Mouse (Mus musculus) CH12.LX (cell line): ENCODE measurements around the gene Itgb7. TPM values are rescaled to one million over a fixed set of nuclear protein-coding genes. Genes with fewer than 3 reads are reported as not detected.

ENCODE experiments used
- DNase-seq: peaks from one replicate; pipeline ENCODE4 v3.0.0-alpha.2; 2013; ENCODE audit errors: extremely low read depth
- H3K27ac ChIP-seq: 2 replicates; pipeline ENCODE4 v1.5.1; 2012; ENCODE audit warnings: low read depth, mild to moderate bottlenecking, control low read depth, moderate library complexity; ENCODE audit not compliant: insufficient read depth
- H3K27me3 ChIP-seq: replicated peaks from 2 replicates; pipeline ENCODE3; 2012; ENCODE audit warnings: inconsistent platforms
- H3K36me3 ChIP-seq, 2 experiments: replicated peaks in 1 of 2; 2 replicates each; pipeline versions ENCODE3 to v1.6.1; 2012; ENCODE audit warnings: inconsistent platforms in 1 of 2, low read length in 1 of 2, mild to moderate bottlenecking in 1 of 2, mixed read lengths in 1 of 2, moderate library complexity in 1 of 2; ENCODE audit not compliant: control insufficient read depth in 1 of 2, insufficient read depth in 1 of 2
- H3K4me1 ChIP-seq, 2 experiments: 2 replicates each; pipeline ENCODE4 v1.6.1; 2012; ENCODE audit warnings: inconsistent platforms in 1 of 2, moderate library complexity in 1 of 2; ENCODE audit not compliant: insufficient read depth in 2 of 2, control insufficient read depth in 1 of 2
- H3K4me2 ChIP-seq: 2 replicates; pipeline ENCODE4 v1.6.1; 2012; ENCODE audit warnings: low read depth, mild to moderate bottlenecking, control low read depth; ENCODE audit not compliant: poor library complexity, insufficient read depth, severe bottlenecking
- H3K4me3 ChIP-seq, 3 experiments: fragments of 150-350 bp in 1 of 3; sonication (generic) in 1 of 3; replicated peaks in 1 of 3; 2 replicates each; pipeline versions ENCODE3 to v1.5.1; 2011 to 2012; ENCODE audit warnings: low read depth in 2 of 3, low read length in 2 of 3, mild to moderate bottlenecking in 2 of 3, moderate library complexity in 2 of 3, control low read depth in 1 of 3, improper control_type of control experiment in 1 of 3, inconsistent platforms in 1 of 3, mixed read lengths in 1 of 3; ENCODE audit not compliant: poor library complexity in 1 of 3
- H3K79me2 ChIP-seq: replicated peaks from 2 replicates; pipeline ENCODE4 v1.6.1; 2012; ENCODE audit warnings: mild to moderate bottlenecking, moderate library complexity; ENCODE audit not compliant: control insufficient read depth, poor library complexity, insufficient read depth, severe bottlenecking; ENCODE audit errors: extremely low read depth
- H3K9ac ChIP-seq: 2 replicates; pipeline ENCODE4 v1.6.1; 2012; ENCODE audit warnings: low read depth, mild to moderate bottlenecking, control low read depth, moderate library complexity; ENCODE audit not compliant: insufficient read depth
- H3K9me3 ChIP-seq: replicated peaks from 2 replicates; pipeline ENCODE3; 2012; ENCODE audit warnings: low read length, inconsistent platforms, mixed read lengths
- BHLHE40 ChIP-seq: IDR thresholded peaks from 2 replicates; pipeline ENCODE4 v1.6.1; 2011; ENCODE audit warnings: mild to moderate bottlenecking, low read depth, low read length, improper control_type of control experiment
- CTCF ChIP-seq, 2 experiments: IDR thresholded peaks in 1 of 2; conservative IDR thresholded peaks in 1 of 2; 2 replicates each; pipeline ENCODE4 v1.5.1; 2011 to 2012; ENCODE audit warnings: low read depth in 2 of 2, low read length in 2 of 2, improper control_type of control experiment in 1 of 2, inconsistent platforms in 1 of 2, mild to moderate bottlenecking in 1 of 2, moderate library complexity in 1 of 2
- E2F4 ChIP-seq: IDR thresholded peaks from 2 replicates; pipeline ENCODE4 v1.6.1; 2011; ENCODE audit warnings: low read depth, low read length, improper control_type of control experiment; ENCODE audit not compliant: insufficient replicate concordance
- ELF1 ChIP-seq: IDR thresholded peaks from 2 replicates; pipeline ENCODE4 v1.6.1; 2014; ENCODE audit warnings: low read depth, mild to moderate bottlenecking, inconsistent platforms, low read length, improper control_type of control experiment
- EP300 ChIP-seq: IDR thresholded peaks from 2 replicates; pipeline ENCODE4 v1.6.1; 2011; ENCODE audit warnings: low read length, improper control_type of control experiment
- ETS1 ChIP-seq: conservative IDR thresholded peaks from 2 replicates; pipeline ENCODE4 v1.6.1; 2012; ENCODE audit warnings: low read depth, mild to moderate bottlenecking, inconsistent platforms, low read length, improper control_type of control experiment, moderate library complexity
- IRF4 ChIP-seq: IDR thresholded peaks from 2 replicates; pipeline ENCODE4 v1.6.1; 2014; ENCODE audit warnings: low read depth, mild to moderate bottlenecking, inconsistent platforms, low read length, improper control_type of control experiment
- JUND ChIP-seq: conservative IDR thresholded peaks from 2 replicates; pipeline ENCODE4 v1.6.1; 2011; ENCODE audit warnings: low read depth, low read length, improper control_type of control experiment
- MAX ChIP-seq: IDR thresholded peaks from 2 replicates; pipeline ENCODE4 v1.6.1; 2011; ENCODE audit warnings: low read length, improper control_type of control experiment
- MAZ ChIP-seq: IDR thresholded peaks from 2 replicates; pipeline ENCODE4 v1.6.1; 2012; ENCODE audit warnings: low read depth, mild to moderate bottlenecking, inconsistent platforms, low read length, improper control_type of control experiment, moderate library complexity
- NELFE ChIP-seq: IDR thresholded peaks from 2 replicates; pipeline ENCODE4 v1.6.1; 2011; ENCODE audit warnings: low read depth, low read length, improper control_type of control experiment
- RAD21 ChIP-seq: IDR thresholded peaks from 2 replicates; pipeline ENCODE4 v1.6.1; 2011; ENCODE audit warnings: low read depth, mild to moderate bottlenecking, low read length, improper control_type of control experiment, moderate library complexity
- SMC3 ChIP-seq: IDR thresholded peaks from 2 replicates; pipeline ENCODE4 v1.6.1; 2011; ENCODE audit warnings: low read depth, low read length, improper control_type of control experiment
- TBP ChIP-seq: conservative IDR thresholded peaks from 2 replicates; pipeline ENCODE4 v1.6.1; 2011; ENCODE audit warnings: low read depth, low read length, improper control_type of control experiment
- TCF12 ChIP-seq: IDR thresholded peaks from 2 replicates; pipeline ENCODE4 v1.6.1; 2014; ENCODE audit warnings: low read depth, mild to moderate bottlenecking, inconsistent platforms, low read length, improper control_type of control experiment
- USF1 ChIP-seq: IDR thresholded peaks from 2 replicates; pipeline ENCODE4 v1.6.1; 2014; ENCODE audit warnings: low read depth, mild to moderate bottlenecking, inconsistent platforms, low read length, improper control_type of control experiment
- USF2 ChIP-seq: conservative IDR thresholded peaks from 2 replicates; pipeline ENCODE4 v1.6.1; 2011; ENCODE audit warnings: low read depth, low read length, improper control_type of control experiment
- ZC3H11A ChIP-seq: IDR thresholded peaks from 2 replicates; pipeline ENCODE4 v1.6.1; 2012; ENCODE audit warnings: low read depth, mild to moderate bottlenecking, inconsistent platforms, low read length, improper control_type of control experiment
- ZKSCAN1 ChIP-seq: IDR thresholded peaks from 2 replicates; pipeline ENCODE4 v1.6.1; 2012; ENCODE audit warnings: low read depth, inconsistent platforms, low read length, improper control_type of control experiment, borderline replicate concordance
- ZNF384 ChIP-seq: IDR thresholded peaks from 2 replicates; pipeline ENCODE4 v1.6.1; 2012; ENCODE audit warnings: low read depth, low read length, improper control_type of control experiment, inconsistent platforms
- dilution Hi-C: fragments of 300-500 bp; cut with MboI; formaldehyde crosslinking; loops from 2 replicates; pipeline ENCODE4 v1.14.3; 2020; ENCODE audit warnings: low sequenced_read_pairs; ENCODE audit not compliant: extremely low pct_unique_long_range_greater_than_20kb, extremely low pct_ligation_motif_present
- in situ Hi-C: fragments of 300-500 bp; cut with MboI; formaldehyde crosslinking; loops from 3 replicates; pipeline ENCODE4 v1.14.3; 2019; ENCODE audit warnings: low sequenced_read_pairs, low pct_ligation_motif_present, low pct_unique_long_range_greater_than_20kb, mixed read lengths
- polyA plus RNA-seq: library from polyadenylated mRNA; unstranded; fragments of >175 nt; gene quantifications from 2 replicates; pipeline ENCODE4 v1.2.1, GENCODE M21; 2012; ENCODE audit warnings: low read depth; ENCODE audit not compliant: insufficient read length
- total RNA-seq, 2 experiments: library from RNA; depleted of rRNA; stranded (reverse); fragments of 300-350 nt in 1 of 2; fragments of >200 nt in 1 of 2; gene quantifications; 2 replicates each; pipeline ENCODE4 v1.2.3; 2012 to 2014

Itgb7 gene
- total and polyA plus RNA-seq, 3 experiments = 1.8 to 17.7 (median 2.8) TPM

- TF ChIP-seq TCF12 = peak; percentile 77
- TF ChIP-seq MAX = peak; percentile 69
Measured at GRCm38 (mm10) chr15:102208092-102208561, 23.6 kb downstream of the Itgb7 start (continued).

GRCm38 (mm10) chr15:102207351-102207750 is 24.4 kb downstream of the Itgb7 start:
- no peaks in the 10 kb centered on the region for H3K9me3 ChIP-seq
- DNase-seq = no peak
- in situ Hi-C loops (no loop called here), dilution Hi-C loops (no loop called here)
- H3K4me3 ChIP-seq = peak overlapping the region in 1 of 3 experiments; percentile 8
- H3K4me1 ChIP-seq = peaks cover 22 to 65% of the 10 kb centered on the region in 2 experiments
- TF ChIP-seq E2F4 (no peak), ETS1 (no peak), CTCF (conservative IDR thresholded peaks at IDR 0.05 in 1 of 2, IDR thresholded peaks at IDR 0.05 in 1 of 2; ENCODE audit: low read depth in 2 of 2, low read length in 2 of 2) (no peak), USF1 (no peak), ZC3H11A (no peak), MAZ (no peak), SMC3 (no peak), TCF12 (no peak)
- peak overlapping the region; percentile 53 for H3K27ac ChIP-seq
- H3K36me3 ChIP-seq = peaks cover 46 to 63% of the 10 kb centered on the region in 2 experiments
- H3K27me3 ChIP-seq = no peaks in the 10 kb centered on the region
- H3K79me2 ChIP-seq = 0 out of 2 replicates have a peak, but pooled peaks cover 4% of the 10 kb centered on the region
- peak overlapping the region; percentile 60; the same call in 1 of the 2 replicates for H3K4me2 ChIP-seq
- no peak overlapping the region for H3K9ac ChIP-seq

- in situ Hi-C loops (no loop called here), dilution Hi-C loops (no loop called here)
- Histone ChIP-seq H3K36me3 (peaks cover 34 to 54% of the 10 kb centered on the region in 2 experiments), H3K79me2 (0 out of 2 replicates have a peak, but pooled peaks cover 4% of the 10 kb centered on the region), H3K4me3 (no peak overlapping the region), H3K9me3 (no peaks in the 10 kb centered on the region), H3K9ac (no peak overlapping the region), H3K4me1 (peaks cover 22 to 66% of the 10 kb centered on the region in 2 experiments), H3K27ac (no peak overlapping the region), H3K4me2 (no peak overlapping the region), H3K27me3 (no peaks in the 10 kb centered on the region)
- no peak for TF ChIP-seq IRF4
- TF ChIP-seq RAD21 = no peak
- TF ChIP-seq EP300 = no peak
- TF ChIP-seq ZNF384 = no peak
- no peak for TF ChIP-seq MAX
- TF ChIP-seq JUND = no peak
- no peak for TF ChIP-seq NELFE
- TF ChIP-seq ZKSCAN1 = no peak
- TF ChIP-seq ELF1 = no peak
- no peak for TF ChIP-seq ETS1
- no peak for TF ChIP-seq TBP
- TF ChIP-seq USF2 = no peak
- no peak for TF ChIP-seq BHLHE40
- DNase-seq = no peak
Measured at GRCm38 (mm10) chr15:102205779-102206178, 26.0 kb downstream of the Itgb7 start.
